ENCODE assay signal across 8 mouse cellular contexts in genomic region chr1:93010731-93011130, GRCm38 (mm10). TPM values are rescaled to one million over a fixed set of nuclear protein-coding genes. Genes with fewer than 3 reads are reported as not detected.
DNase-seq lines count a peak whose midpoint lies in the region; ATAC-seq and TF ChIP-seq lines count a peak whose summit lies in the region.

No protein-coding gene starts in this region.

- no peaks in the 10 kb centered on the region for H3K27me3 ChIP-seq in heart, adult 2 months (ENCODE audit: control insufficient read depth, insufficient read depth, low read length)
- H3K27me3 ChIP-seq in heart, embryonic 12.5 days (replicated peaks) = peaks cover 13% of the 10 kb centered on the region; the same call in 1 of the 2 replicates
- no peaks in the 10 kb centered on the region for H3K27me3 ChIP-seq in stomach, postnatal 0 days (ENCODE audit: control insufficient read depth, insufficient read depth, low read length)

- WGBS in heart, adult 2 months = 21% methylated on average over 3 of the region's 3 CpGs
- WGBS in heart, embryonic 12.5 days = 30% methylated on average over 3 of the region's 3 CpGs
- 25% methylated on average over 3 of the region's 3 CpGs for WGBS in bone marrow, adult 2 months
- WGBS in stomach, postnatal 0 days = 32% methylated on average over 3 of the region's 3 CpGs

- H3K9ac ChIP-seq in heart, adult 2 months (ENCODE audit: low read depth, low read length) = no peak overlapping the region
- no peak overlapping the region for H3K9ac ChIP-seq in heart, embryonic 12.5 days
- no peak overlapping the region for H3K9ac ChIP-seq in stomach, postnatal 0 days (ENCODE audit: low read length)

- no peaks in the 10 kb centered on the region for H3K36me3 ChIP-seq in heart, adult 2 months (ENCODE audit: control insufficient read depth, insufficient read depth, low read length)
- no peaks in the 10 kb centered on the region for H3K36me3 ChIP-seq in heart, embryonic 12.5 days
- no peaks in the 10 kb centered on the region for H3K36me3 ChIP-seq in stomach, postnatal 0 days (ENCODE audit: control insufficient read depth, insufficient read depth, low read length)

- peaks cover 1% of the 10 kb centered on the region; the same call in 1 of the 2 replicates for H3K4me1 ChIP-seq in heart, adult 2 months (ENCODE audit: control insufficient read depth, insufficient read depth, low read length)
- peaks cover 10% of the 10 kb centered on the region for H3K4me1 ChIP-seq in heart, embryonic 12.5 days (replicated peaks)
- peaks cover 2% of the 10 kb centered on the region; the same call in 1 of the 2 replicates for H3K4me1 ChIP-seq in bone marrow, adult 2 months (ENCODE audit: control insufficient read depth, insufficient read depth, low read length)
- H3K4me1 ChIP-seq in stomach, postnatal 0 days (replicated peaks; ENCODE audit: control insufficient read depth, insufficient read depth) = no peaks in the 10 kb centered on the region

- H3K79me2 ChIP-seq in heart, adult 2 months (replicated peaks; ENCODE audit: control insufficient read depth, insufficient read depth, low read length) = no peaks in the 10 kb centered on the region

- H3K4me3 ChIP-seq in heart, adult 2 months = no peak overlapping the region
- H3K4me3 ChIP-seq in heart, embryonic 12.5 days = no peak overlapping the region
- H3K4me3 ChIP-seq in bone marrow, adult 2 months (replicated peaks; ENCODE audit: control insufficient read depth, low read depth, low read length) = no peak overlapping the region
- H3K4me3 ChIP-seq in stomach, postnatal 0 days (ENCODE audit: low read depth, low read length) = no peak overlapping the region

- no peak for ATAC-seq in heart, embryonic 12.5 days (ENCODE audit: insufficient number of reproducible peaks, low FRiP score)
- ATAC-seq in stomach, postnatal 0 days (ENCODE audit: low FRiP score, low TSS enrichment) = no peak

- H3K4me2 ChIP-seq in heart, embryonic 12.5 days = no peak overlapping the region
- no peak overlapping the region for H3K4me2 ChIP-seq in stomach, postnatal 0 days (replicated peaks; ENCODE audit: low read depth)

- H3K27ac ChIP-seq in heart, adult 2 months = no peak overlapping the region
- no peak overlapping the region for H3K27ac ChIP-seq in heart, embryonic 12.5 days (ENCODE audit: poor library complexity, severe bottlenecking)
- H3K27ac ChIP-seq in bone marrow, adult 2 months (ENCODE audit: control insufficient read depth, insufficient read depth, low read depth, low read length, poor library complexity) = no peak overlapping the region
- H3K27ac ChIP-seq in stomach, postnatal 0 days (replicated peaks) = no peak overlapping the region

- DNase-seq in heart, adult 2 months = peak; percentile 24 to 48
- DNase-seq in B cell, adult 2 months = peak; percentile 38 to 40
- peak; percentile 35 to 51 for DNase-seq in kidney, postnatal 4 days
- DNase-seq in stomach, postnatal 0 days (ENCODE audit: low spot score) = peak; percentile 32
- DNase-seq in right cerebral cortex, adult 2 months (ENCODE audit: low spot score in 2 of 2) = no peak
- DNase-seq in urinary bladder, postnatal 4 days (ENCODE audit: low spot score in 2 of 2) = no peak

- TF ChIP-seq EP300 in heart, adult 2 months (IDR thresholded peaks at IDR 0.05; ENCODE audit: insufficient read depth, low read depth, low read length) = no peak
- TF ChIP-seq EP300 in stomach, postnatal 0 days (optimal IDR thresholded peaks at IDR 0.05) = no peak

- no peak for TF ChIP-seq POLR2A in heart, adult 2 months (IDR thresholded peaks at IDR 0.05; ENCODE audit: insufficient read depth, low read depth, low read length)
- no peak for TF ChIP-seq POLR2A in bone marrow, adult 2 months (IDR thresholded peaks at IDR 0.05; ENCODE audit: borderline replicate concordance, control insufficient read depth, low read depth, low read length)

- no peaks in the 10 kb centered on the region for H3K9me3 ChIP-seq in heart, embryonic 12.5 days (replicated peaks)
- H3K9me3 ChIP-seq in stomach, postnatal 0 days (ENCODE audit: control insufficient read depth, low read length) = no peaks in the 10 kb centered on the region

- intact Hi-C loops in heart, adult 2 months (cut with DNase I) = loop anchor here (1.0 to 5.0 kb wide), 2 partner anchors 33 to 62 kb away; no protein-coding TSS in a partner anchor

- TF ChIP-seq CTCF in heart, adult 2 months (IDR thresholded peaks at IDR 0.05) = peak; percentile 64
- TF ChIP-seq CTCF in bone marrow, adult 2 months (IDR thresholded peaks at IDR 0.05; ENCODE audit: control insufficient read depth, insufficient read depth, low read length) = peak; percentile 51; the same call in 1 of the 2 replicates
- peak; percentile 71 for TF ChIP-seq CTCF in stomach, postnatal 0 days (IDR thresholded peaks at IDR 0.05; ENCODE audit: low read depth)

RNA-seq across cellular contexts. Expression of gene Aqp12, which starts 4.6 kb away (rescaled TPM):
- total RNA-seq in heart, adult 2 months (2021) = not detected
- polyA plus RNA-seq in heart, adult 2 months (2012; rRNA removed) = not detected in 2 replicates
- polyA plus RNA-seq in heart, embryonic 12.5 days (2016; fragmentation: Nextera tagmentation; extraction: Ambion mirVana) = not detected in 2 replicates
- not detected in 2 replicates for polyA plus RNA-seq in bone marrow, adult 2 months (2011; ENCODE audit: insufficient read depth, insufficient read length, low replicate concordance, missing spikeins)
- 0.12 TPM in 1 of 2 replicates, not detected in the other for polyA plus RNA-seq in stomach, postnatal 0 days (2015; fragmentation: Nextera tagmentation; extraction: Ambion mirVana)

Comparison
In these comparisons a context has a peak if more than half of its experiments do, and no peak if none do; other contexts are left out.
1. DNase-seq: peak in heart, adult 2 months (2 of 2), B cell, adult 2 months (2 of 2), kidney, postnatal 4 days (2 of 2) and stomach, postnatal 0 days (single experiment); none in right cerebral cortex, adult 2 months (0 of 2) and urinary bladder, postnatal 4 days (0 of 2).
2. Peak in every context shown above with its lines, with median percentiles within 50 percentile points of each other: CTCF ChIP-seq.